Mouse (Mus musculus) CH12.LX (cell line): ENCODE results near the gene Znhit2. TPM values are rescaled to one million over a fixed set of nuclear protein-coding genes. Genes with fewer than 3 reads are reported as not detected.

Experiments used
- DNase-seq: peaks from one replicate; pipeline ENCODE4 v3.0.0-alpha.2; 2013; ENCODE audit errors: extremely low read depth
- H3K27ac ChIP-seq: 2 replicates; pipeline ENCODE4 v1.5.1; 2012; ENCODE audit warnings: low read depth, mild to moderate bottlenecking, control low read depth, moderate library complexity; ENCODE audit not compliant: insufficient read depth
- H3K27me3 ChIP-seq: replicated peaks from 2 replicates; pipeline ENCODE3; 2012; ENCODE audit warnings: inconsistent platforms
- H3K36me3 ChIP-seq, 2 experiments: replicated peaks in 1 of 2; 2 replicates each; pipeline versions ENCODE3 to v1.6.1; 2012; ENCODE audit warnings: inconsistent platforms in 1 of 2, low read length in 1 of 2, mild to moderate bottlenecking in 1 of 2, mixed read lengths in 1 of 2, moderate library complexity in 1 of 2; ENCODE audit not compliant: control insufficient read depth in 1 of 2, insufficient read depth in 1 of 2
- H3K4me1 ChIP-seq, 2 experiments: 2 replicates each; pipeline ENCODE4 v1.6.1; 2012; ENCODE audit warnings: inconsistent platforms in 1 of 2, moderate library complexity in 1 of 2; ENCODE audit not compliant: insufficient read depth in 2 of 2, control insufficient read depth in 1 of 2
- H3K4me2 ChIP-seq: 2 replicates; pipeline ENCODE4 v1.6.1; 2012; ENCODE audit warnings: low read depth, mild to moderate bottlenecking, control low read depth; ENCODE audit not compliant: poor library complexity, insufficient read depth, severe bottlenecking
- H3K4me3 ChIP-seq, 3 experiments: fragments of 150-350 bp in 1 of 3; sonication (generic) in 1 of 3; replicated peaks in 1 of 3; 2 replicates each; pipeline versions ENCODE3 to v1.5.1; 2011 to 2012; ENCODE audit warnings: low read depth in 2 of 3, low read length in 2 of 3, mild to moderate bottlenecking in 2 of 3, moderate library complexity in 2 of 3, control low read depth in 1 of 3, improper control_type of control experiment in 1 of 3, inconsistent platforms in 1 of 3, mixed read lengths in 1 of 3; ENCODE audit not compliant: poor library complexity in 1 of 3
- H3K79me2 ChIP-seq: replicated peaks from 2 replicates; pipeline ENCODE4 v1.6.1; 2012; ENCODE audit warnings: mild to moderate bottlenecking, moderate library complexity; ENCODE audit not compliant: control insufficient read depth, poor library complexity, insufficient read depth, severe bottlenecking; ENCODE audit errors: extremely low read depth
- H3K9ac ChIP-seq: 2 replicates; pipeline ENCODE4 v1.6.1; 2012; ENCODE audit warnings: low read depth, mild to moderate bottlenecking, control low read depth, moderate library complexity; ENCODE audit not compliant: insufficient read depth
- H3K9me3 ChIP-seq: replicated peaks from 2 replicates; pipeline ENCODE3; 2012; ENCODE audit warnings: low read length, inconsistent platforms, mixed read lengths
- BHLHE40 ChIP-seq: IDR thresholded peaks from 2 replicates; pipeline ENCODE4 v1.6.1; 2011; ENCODE audit warnings: mild to moderate bottlenecking, low read depth, low read length, improper control_type of control experiment
- CHD1 ChIP-seq: IDR thresholded peaks from 2 replicates; pipeline ENCODE4 v1.6.1; 2012; ENCODE audit warnings: low read depth, low read length, improper control_type of control experiment, inconsistent platforms
- CHD2 ChIP-seq: IDR thresholded peaks from 2 replicates; pipeline ENCODE4 v1.6.1; 2011; ENCODE audit warnings: low read length, improper control_type of control experiment
- CTCF ChIP-seq, 2 experiments: IDR thresholded peaks in 1 of 2; conservative IDR thresholded peaks in 1 of 2; 2 replicates each; pipeline ENCODE4 v1.5.1; 2011 to 2012; ENCODE audit warnings: low read depth in 2 of 2, low read length in 2 of 2, improper control_type of control experiment in 1 of 2, inconsistent platforms in 1 of 2, mild to moderate bottlenecking in 1 of 2, moderate library complexity in 1 of 2
- E2F4 ChIP-seq: IDR thresholded peaks from 2 replicates; pipeline ENCODE4 v1.6.1; 2011; ENCODE audit warnings: low read depth, low read length, improper control_type of control experiment; ENCODE audit not compliant: insufficient replicate concordance
- ELF1 ChIP-seq: IDR thresholded peaks from 2 replicates; pipeline ENCODE4 v1.6.1; 2014; ENCODE audit warnings: low read depth, mild to moderate bottlenecking, inconsistent platforms, low read length, improper control_type of control experiment
- ETS1 ChIP-seq: conservative IDR thresholded peaks from 2 replicates; pipeline ENCODE4 v1.6.1; 2012; ENCODE audit warnings: low read depth, mild to moderate bottlenecking, inconsistent platforms, low read length, improper control_type of control experiment, moderate library complexity
- HCFC1 ChIP-seq: IDR thresholded peaks from 2 replicates; pipeline ENCODE4 v1.6.1; 2012; ENCODE audit warnings: low read depth, mild to moderate bottlenecking, inconsistent platforms, low read length, improper control_type of control experiment
- JUN ChIP-seq: IDR thresholded peaks from 2 replicates; pipeline ENCODE4 v1.6.1; 2011; ENCODE audit warnings: low read depth, mild to moderate bottlenecking, low read length, improper control_type of control experiment, moderate library complexity; ENCODE audit not compliant: insufficient read depth
- JUND ChIP-seq: conservative IDR thresholded peaks from 2 replicates; pipeline ENCODE4 v1.6.1; 2011; ENCODE audit warnings: low read depth, low read length, improper control_type of control experiment
- KAT2A ChIP-seq: IDR thresholded peaks from 2 replicates; pipeline ENCODE4 v1.6.1; 2012; ENCODE audit warnings: low read length, improper control_type of control experiment, inconsistent platforms; ENCODE audit not compliant: insufficient replicate concordance
- NRF1 ChIP-seq: IDR thresholded peaks from 2 replicates; pipeline ENCODE4 v1.6.1; 2014; ENCODE audit warnings: low read depth, mild to moderate bottlenecking, inconsistent platforms, low read length, improper control_type of control experiment, moderate library complexity
- POLR2A ChIP-seq: IDR thresholded peaks from 2 replicates; pipeline ENCODE4 v1.6.1; 2011; ENCODE audit warnings: low read depth, mild to moderate bottlenecking, improper control_type of control experiment, low read length
- POLR2AphosphoS2 ChIP-seq: IDR thresholded peaks from 2 replicates; pipeline ENCODE4 v1.6.1; 2011; ENCODE audit warnings: low read depth, low read length, improper control_type of control experiment
- RCOR1 ChIP-seq: conservative IDR thresholded peaks from 2 replicates; pipeline ENCODE4 v1.6.1; 2012; ENCODE audit warnings: low read depth, mild to moderate bottlenecking, inconsistent platforms, low read length, improper control_type of control experiment
- TBP ChIP-seq: conservative IDR thresholded peaks from 2 replicates; pipeline ENCODE4 v1.6.1; 2011; ENCODE audit warnings: low read depth, low read length, improper control_type of control experiment
- UBTF ChIP-seq: IDR thresholded peaks from 2 replicates; pipeline ENCODE4 v1.6.1; 2012; ENCODE audit warnings: low read depth, mild to moderate bottlenecking, inconsistent platforms, low read length, improper control_type of control experiment, moderate library complexity
- ZC3H11A ChIP-seq: IDR thresholded peaks from 2 replicates; pipeline ENCODE4 v1.6.1; 2012; ENCODE audit warnings: low read depth, mild to moderate bottlenecking, inconsistent platforms, low read length, improper control_type of control experiment
- ZNF384 ChIP-seq: IDR thresholded peaks from 2 replicates; pipeline ENCODE4 v1.6.1; 2012; ENCODE audit warnings: low read depth, low read length, improper control_type of control experiment, inconsistent platforms
- dilution Hi-C: fragments of 300-500 bp; cut with MboI; formaldehyde crosslinking; loops from 2 replicates; pipeline ENCODE4 v1.14.3; 2020; ENCODE audit warnings: low sequenced_read_pairs; ENCODE audit not compliant: extremely low pct_unique_long_range_greater_than_20kb, extremely low pct_ligation_motif_present
- in situ Hi-C: fragments of 300-500 bp; cut with MboI; formaldehyde crosslinking; loops from 3 replicates; pipeline ENCODE4 v1.14.3; 2019; ENCODE audit warnings: low sequenced_read_pairs, low pct_ligation_motif_present, low pct_unique_long_range_greater_than_20kb, mixed read lengths
- polyA plus RNA-seq: library from polyadenylated mRNA; unstranded; fragments of >175 nt; gene quantifications from 2 replicates; pipeline ENCODE4 v1.2.1, GENCODE M21; 2012; ENCODE audit warnings: low read depth; ENCODE audit not compliant: insufficient read length
- total RNA-seq, 2 experiments: library from RNA; depleted of rRNA; stranded (reverse); fragments of 300-350 nt in 1 of 2; fragments of >200 nt in 1 of 2; gene quantifications; 2 replicates each; pipeline ENCODE4 v1.2.3; 2012 to 2014

Znhit2 gene
- total and polyA plus RNA-seq, 3 experiments = 20.1 to 29.2 (median 22.6) TPM

GRCm38 (mm10) chr19:6068951-6069350 is 8.0 kb downstream of the Znhit2 start:
- Histone ChIP-seq H3K4me3 (no peak overlapping the region), H3K4me2 (no peak overlapping the region), H3K27ac (no peak overlapping the region), H3K79me2 (0 out of 2 replicates have a peak, but pooled peaks cover 3% of the 10 kb centered on the region), H3K4me1 (peaks cover 8 to 25% of the 10 kb centered on the region in 2 experiments), H3K27me3 (no peaks in the 10 kb centered on the region), H3K9me3 (no peaks in the 10 kb centered on the region), H3K9ac (no peak overlapping the region), H3K36me3 (peaks cover 44 to 58% of the 10 kb centered on the region in 2 experiments)
- DNase-seq = no peak
- dilution Hi-C loops = no loop called here
- in situ Hi-C loops = loop anchor here (10.0 kb wide), 1 partner anchor 104 kb away; the partner anchor contains the start of gene Pola2
- TF ChIP-seq KAT2A (no peak), CHD1 (no peak), CTCF (conservative IDR thresholded peaks at IDR 0.05 in 1 of 2, IDR thresholded peaks at IDR 0.05 in 1 of 2; ENCODE audit: low read depth in 2 of 2, low read length in 2 of 2) (peak in 1 of 2 experiments; percentile 29; a peak in 2 of 4 replicates), ETS1 (no peak), ZC3H11A (no peak), POLR2A (no peak)

GRCm38 (mm10) chr19:6069851-6070250 is 8.9 kb downstream of the Znhit2 start:
- Histone ChIP-seq H3K9me3 (no peaks in the 10 kb centered on the region), H3K4me2 (no peak overlapping the region)
- no peak for DNase-seq
- no peak for TF ChIP-seq CHD2
- TF ChIP-seq NRF1 = no peak
- TF ChIP-seq JUN = no peak
- TF ChIP-seq E2F4 = no peak
- no peak for TF ChIP-seq POLR2A
- TF ChIP-seq HCFC1 = no peak
- no peak for TF ChIP-seq KAT2A
- TF ChIP-seq RCOR1 = no peak
- TF ChIP-seq TBP = no peak
- TF ChIP-seq BHLHE40 = no peak
- no peak for TF ChIP-seq UBTF
- no peak for TF ChIP-seq ZC3H11A
- TF ChIP-seq ETS1 = no peak
- TF ChIP-seq POLR2AphosphoS2 = no peak
- no peak for TF ChIP-seq ZNF384
- no peak for TF ChIP-seq ELF1
- no peak for TF ChIP-seq JUND
- TF ChIP-seq, all 38 proteins: peak for 0
- Histone ChIP-seq H3K36me3 (peaks cover 47 to 65% of the 10 kb centered on the region in 2 experiments), H3K27ac (no peak overlapping the region), H3K79me2 (0 out of 2 replicates have a peak, but pooled peaks cover 5% of the 10 kb centered on the region), H3K4me3 (no peak overlapping the region), H3K9ac (no peak overlapping the region), H3K27me3 (no peaks in the 10 kb centered on the region), H3K4me1 (peaks cover 8 to 25% of the 10 kb centered on the region in 2 experiments)
- dilution Hi-C loops = no loop called here
- in situ Hi-C loops = loop anchor here (10.0 kb wide), 1 partner anchor 105 kb away; the partner anchor contains the start of gene Pola2
